Mouse (Mus musculus): ENCODE measurements around the gene Cic.

DNA sequence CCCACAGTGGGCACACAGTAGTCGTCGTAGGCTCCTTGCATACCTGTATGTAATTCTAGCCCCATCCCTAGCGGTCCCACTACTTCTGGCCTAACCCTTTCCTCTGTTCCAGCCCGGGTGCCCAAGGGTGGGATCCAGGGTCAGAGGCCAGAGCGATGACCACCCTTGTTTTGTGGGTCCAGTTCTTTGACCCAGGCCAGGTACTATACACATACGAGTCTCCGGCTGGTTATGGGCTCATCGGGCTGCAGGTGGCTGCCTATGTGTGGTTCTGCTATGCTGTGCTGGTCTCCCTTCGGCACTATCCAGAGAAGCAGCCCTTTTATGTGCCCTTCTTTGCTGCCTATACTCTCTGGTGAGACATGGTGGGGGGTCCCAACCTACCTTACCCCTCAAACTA, 41.9 kb downstream of the Cic start:
- TF ChIP-seq CTCF (IDR thresholded peaks at IDR 0.05; ENCODE audit: insufficient read depth, low read length) (no peak), POLR2A (IDR thresholded peaks at IDR 0.05; ENCODE audit: borderline replicate concordance, extremely low read depth, low read depth, low read length) (no peak)

All from lung, adult 2 months (tissue).